Mouse (Mus musculus): ENCODE results near the gene Sash1.

Gene Sash1

DNA sequence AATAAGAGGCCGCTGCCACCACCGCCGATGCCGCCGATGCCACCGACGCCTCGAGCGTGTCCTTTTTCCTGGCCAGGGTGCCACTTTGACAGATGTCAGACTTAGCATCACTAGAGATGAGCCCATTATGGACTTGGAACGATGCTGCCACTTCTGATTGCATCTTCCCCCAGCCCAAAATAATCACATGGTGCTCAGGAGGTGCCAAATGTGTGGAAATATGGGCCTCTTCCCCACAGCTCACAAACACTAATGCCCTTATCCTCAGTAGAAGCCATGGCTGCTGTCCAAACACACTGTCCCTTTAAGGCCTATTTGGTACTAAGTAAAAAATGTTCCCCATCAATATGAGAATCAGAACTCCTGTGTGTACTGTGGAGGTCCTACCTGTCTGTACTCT lies 39.6 kb downstream of the Sash1 start:
- Histone ChIP-seq H3K27me3 (ENCODE audit: control insufficient read depth, insufficient read depth, low read length, poor library complexity, severe bottlenecking) (no peaks in the 10 kb centered on the region), H3K36me3 (ENCODE audit: control insufficient read depth, insufficient read depth, low read length, poor library complexity, severe bottlenecking) (no peaks in the 10 kb centered on the region)
- no peak for DNase-seq (ENCODE audit: low read depth, low spot score)

DNA sequence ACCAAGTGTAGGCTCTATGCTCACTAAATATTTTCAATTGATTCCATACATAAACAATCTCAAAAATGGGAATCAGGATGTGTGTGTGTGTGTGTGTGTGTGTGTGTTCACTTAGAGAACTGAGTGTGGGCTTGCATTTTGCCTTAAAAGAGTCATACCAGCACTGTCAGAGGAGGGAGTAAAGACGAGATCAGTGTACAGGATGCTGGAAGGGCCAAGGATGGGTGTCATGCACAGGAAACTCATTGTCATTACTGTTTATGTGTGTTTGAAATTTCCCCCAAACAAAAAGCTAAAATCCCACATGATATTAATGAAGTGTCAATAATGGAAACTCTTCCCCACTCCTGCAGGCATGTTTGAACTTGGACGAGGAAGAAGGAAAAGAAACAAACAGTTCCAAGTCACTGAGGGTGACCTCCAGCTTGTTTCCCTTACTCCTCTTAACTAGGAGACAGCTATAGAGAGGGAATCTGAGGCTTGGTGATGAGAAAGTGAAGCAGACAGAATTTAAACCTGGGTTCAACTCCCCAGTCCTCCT lies 40.6 kb downstream of the Sash1 start:
- Histone ChIP-seq H3K36me3 (ENCODE audit: control insufficient read depth, insufficient read depth, low read length, poor library complexity, severe bottlenecking) (no peaks in the 10 kb centered on the region), H3K27me3 (ENCODE audit: control insufficient read depth, insufficient read depth, low read length, poor library complexity, severe bottlenecking) (no peaks in the 10 kb centered on the region)
- DNase-seq (ENCODE audit: low read depth, low spot score) = no peak

DNA sequence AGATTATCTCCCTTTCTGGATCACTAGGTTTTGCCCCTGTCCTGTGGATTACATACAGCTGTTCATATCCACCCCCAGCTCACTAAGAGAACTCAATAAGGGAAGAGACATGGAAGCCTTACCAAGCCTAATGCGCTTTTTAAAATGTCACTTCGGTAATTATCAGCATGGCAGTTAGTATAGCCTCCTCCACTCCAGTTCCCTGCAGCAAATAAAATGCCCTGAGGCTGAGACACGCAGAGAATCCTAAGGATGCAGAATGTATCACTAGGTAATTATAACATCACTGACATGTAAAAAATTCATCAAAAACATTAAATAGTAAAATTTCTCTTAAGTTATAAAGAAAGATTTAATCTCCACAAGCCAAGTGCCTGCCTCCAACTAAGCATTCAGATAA lies 45.9 kb downstream of the Sash1 start:
- DNase-seq (ENCODE audit: low read depth, low spot score) = no peak
- H3K36me3 ChIP-seq (ENCODE audit: control insufficient read depth, insufficient read depth, low read length, poor library complexity, severe bottlenecking) = no peaks in the 10 kb centered on the region
- H3K27me3 ChIP-seq (ENCODE audit: control insufficient read depth, insufficient read depth, low read length, poor library complexity, severe bottlenecking) = no peaks in the 10 kb centered on the region

DNA sequence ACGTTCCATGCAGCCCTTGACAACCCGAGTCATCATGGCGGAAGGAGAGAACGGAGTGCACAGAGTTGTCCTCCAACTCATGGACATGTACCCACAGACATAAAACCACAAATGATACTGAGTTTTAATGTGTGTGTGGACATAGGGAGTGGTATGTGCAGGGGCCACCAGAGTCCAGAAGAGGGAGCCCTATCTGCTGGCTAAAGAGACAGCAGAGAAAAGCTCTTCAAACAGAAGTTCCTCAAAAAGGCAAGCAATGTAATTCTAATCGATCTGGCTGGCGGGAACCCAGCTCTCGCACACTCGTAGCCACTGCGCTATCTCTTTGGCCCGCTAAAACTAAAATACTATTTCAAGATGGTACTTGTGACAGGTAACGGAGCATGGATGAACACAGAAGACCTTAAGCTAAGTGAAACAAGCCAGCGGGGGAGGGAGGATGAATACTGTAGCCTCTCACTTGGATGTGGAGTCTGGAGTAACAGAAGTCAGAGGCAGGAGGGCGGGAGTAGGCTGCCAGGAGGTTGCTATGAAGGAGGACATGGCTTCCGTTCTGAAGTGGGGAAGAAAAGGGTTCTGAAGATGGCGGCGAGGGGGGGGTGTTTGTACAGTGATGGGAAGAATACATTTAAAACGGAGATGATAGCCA lies 51.9 kb downstream of the Sash1 start:
- DNase-seq (ENCODE audit: low read depth, low spot score) = peak; percentile 58
- Histone ChIP-seq H3K36me3 (ENCODE audit: control insufficient read depth, insufficient read depth, low read length, poor library complexity, severe bottlenecking) (no peaks in the 10 kb centered on the region), H3K27me3 (ENCODE audit: control insufficient read depth, insufficient read depth, low read length, poor library complexity, severe bottlenecking) (no peaks in the 10 kb centered on the region)

DNA sequence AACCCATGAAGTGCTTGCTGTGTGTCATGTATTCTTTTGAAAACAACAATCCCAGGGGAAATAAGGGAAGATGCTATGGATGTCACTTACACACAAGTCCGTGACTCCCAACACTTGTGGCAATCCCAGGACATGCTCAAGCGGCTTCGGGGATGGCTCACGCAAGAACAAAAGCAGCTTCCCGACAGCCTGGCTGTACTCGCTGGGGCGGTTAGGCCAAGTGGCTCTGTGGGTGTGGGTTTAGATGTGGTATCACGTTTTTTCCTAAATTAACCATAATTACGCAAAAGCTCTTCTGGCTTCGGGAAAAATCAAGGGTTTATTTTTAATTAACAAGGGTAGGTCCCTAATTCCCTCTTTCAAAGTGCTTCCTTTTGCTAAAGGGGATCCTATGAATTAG lies 59.6 kb downstream of the Sash1 start:
- H3K27me3 ChIP-seq (ENCODE audit: control insufficient read depth, insufficient read depth, low read length, poor library complexity, severe bottlenecking) = no peaks in the 10 kb centered on the region
- no peak for DNase-seq (ENCODE audit: low read depth, low spot score)
- H3K36me3 ChIP-seq (ENCODE audit: control insufficient read depth, insufficient read depth, low read length, poor library complexity, severe bottlenecking) = no peaks in the 10 kb centered on the region

DNA sequence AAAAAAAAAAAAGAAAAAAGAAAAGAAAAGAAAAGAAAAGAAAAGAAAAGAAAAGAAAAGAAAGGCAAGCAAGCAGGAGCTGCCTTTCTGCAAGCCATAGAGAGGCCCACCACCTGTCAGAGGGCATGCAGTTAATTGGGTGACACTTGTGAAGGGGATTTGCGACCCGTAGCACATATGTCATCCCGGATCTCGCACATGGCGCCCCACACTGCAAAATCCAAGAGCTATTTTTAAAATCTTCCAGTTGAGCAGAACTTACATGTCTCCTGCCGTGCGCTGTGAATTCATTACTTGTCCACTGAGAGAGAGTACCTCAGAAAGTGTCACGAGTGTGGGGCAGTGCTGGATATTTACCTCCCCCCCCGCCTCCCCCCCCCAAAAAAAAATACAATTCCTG lies 60.0 kb downstream of the Sash1 start:
- no peaks in the 10 kb centered on the region for H3K27me3 ChIP-seq (ENCODE audit: control insufficient read depth, insufficient read depth, low read length, poor library complexity, severe bottlenecking)
- H3K36me3 ChIP-seq (ENCODE audit: control insufficient read depth, insufficient read depth, low read length, poor library complexity, severe bottlenecking) = no peaks in the 10 kb centered on the region
- no peak for DNase-seq (ENCODE audit: low read depth, low spot score)

DNA sequence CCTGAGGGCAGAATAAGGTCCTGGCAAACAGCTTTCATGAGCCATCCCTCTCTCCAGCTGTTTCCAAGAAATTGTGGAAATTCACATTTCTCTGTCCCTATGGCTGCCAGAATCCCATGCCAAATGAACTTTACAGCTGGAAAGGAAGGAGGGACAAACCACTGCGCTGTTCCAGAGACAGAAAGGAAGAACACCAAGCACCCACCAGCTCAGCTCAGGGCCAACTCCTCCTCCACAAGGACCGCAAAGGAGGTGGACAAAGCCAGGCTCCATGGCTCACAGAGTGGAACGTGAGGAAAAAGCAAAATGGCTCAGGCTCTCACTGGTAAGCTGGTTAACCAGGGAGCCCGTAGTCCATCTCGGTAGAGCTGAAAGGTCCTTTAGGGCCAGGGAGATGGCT lies 67.8 kb downstream of the Sash1 start:
- no peak for DNase-seq (ENCODE audit: low read depth, low spot score)
- Histone ChIP-seq H3K36me3 (ENCODE audit: control insufficient read depth, insufficient read depth, low read length, poor library complexity, severe bottlenecking) (no peaks in the 10 kb centered on the region), H3K27me3 (ENCODE audit: control insufficient read depth, insufficient read depth, low read length, poor library complexity, severe bottlenecking) (no peaks in the 10 kb centered on the region)

DNA sequence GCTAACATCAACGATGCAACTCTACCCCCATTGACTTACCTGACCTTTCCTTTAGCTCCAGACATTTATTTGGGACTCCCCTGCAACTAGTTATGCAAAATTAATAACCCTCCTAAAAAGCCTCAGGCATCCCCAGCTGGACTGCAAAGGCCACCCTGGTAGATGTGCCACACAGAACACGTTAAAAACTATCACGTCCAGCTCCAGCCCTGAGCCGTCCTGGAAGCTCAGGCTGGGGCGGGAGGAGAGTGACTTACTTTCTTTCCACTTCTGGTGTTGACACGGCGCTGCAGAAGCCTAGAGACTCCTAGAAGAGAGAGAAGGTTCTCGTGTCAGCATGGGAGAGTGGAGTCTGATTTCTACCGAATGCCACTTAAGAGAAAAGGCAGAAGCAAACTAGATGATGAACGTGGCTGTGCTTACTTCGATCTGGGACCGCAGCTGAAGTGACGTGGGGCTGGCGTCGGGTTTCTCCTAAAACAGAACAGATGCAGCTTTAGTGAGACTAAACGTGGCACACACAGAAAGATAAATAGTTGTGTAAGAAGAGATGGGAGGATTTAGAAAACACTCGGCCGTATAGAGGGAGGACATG lies 71.8 kb downstream of the Sash1 start:
- H3K36me3 ChIP-seq (ENCODE audit: control insufficient read depth, insufficient read depth, low read length, poor library complexity, severe bottlenecking) = no peaks in the 10 kb centered on the region
- no peaks in the 10 kb centered on the region for H3K27me3 ChIP-seq (ENCODE audit: control insufficient read depth, insufficient read depth, low read length, poor library complexity, severe bottlenecking)
- no peak for DNase-seq (ENCODE audit: low read depth, low spot score)

DNA sequence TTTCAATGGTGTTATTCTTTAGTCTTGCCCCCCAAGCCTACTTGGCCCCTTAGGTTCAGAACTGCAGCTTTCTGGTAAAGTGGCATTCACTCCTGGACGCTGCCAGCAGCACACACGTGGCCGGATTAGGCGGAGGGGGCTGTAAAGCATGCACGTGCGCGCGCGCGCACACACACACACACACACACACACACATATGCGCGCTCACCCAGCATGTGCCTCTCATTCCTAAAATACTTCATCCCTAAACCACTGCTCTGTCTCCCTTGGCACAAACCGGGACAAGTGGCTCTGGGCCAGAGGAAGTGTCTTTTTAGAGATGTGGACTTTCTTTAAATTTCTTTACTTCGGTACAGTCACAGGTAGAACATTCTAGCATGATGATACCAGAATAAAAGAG lies 72.6 kb downstream of the Sash1 start:
- H3K36me3 ChIP-seq (ENCODE audit: control insufficient read depth, insufficient read depth, low read length, poor library complexity, severe bottlenecking) = no peaks in the 10 kb centered on the region
- DNase-seq (ENCODE audit: low read depth, low spot score) = no peak

DNA sequence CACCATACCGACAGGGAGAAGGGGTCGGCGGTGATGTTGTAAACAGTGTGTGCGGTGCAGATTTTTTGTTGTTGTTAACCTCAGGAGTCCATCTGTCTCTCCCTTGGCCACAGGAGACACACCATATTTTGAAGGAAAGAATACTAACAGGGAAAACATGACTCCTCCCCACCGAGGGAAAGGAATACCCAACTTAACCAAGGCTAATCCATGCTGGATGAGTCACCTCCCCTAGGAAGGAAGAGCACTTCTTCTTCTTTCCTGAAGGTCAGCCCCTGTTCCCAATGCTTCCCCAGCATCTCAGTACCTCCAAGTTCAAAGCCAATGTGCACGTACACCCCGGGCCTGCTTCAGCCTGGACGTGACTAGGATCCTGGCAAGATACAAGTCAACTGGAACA lies 73.1 kb downstream of the Sash1 start:
- no peaks in the 10 kb centered on the region for H3K36me3 ChIP-seq (ENCODE audit: control insufficient read depth, insufficient read depth, low read length, poor library complexity, severe bottlenecking)
- no peaks in the 10 kb centered on the region for H3K27me3 ChIP-seq (ENCODE audit: control insufficient read depth, insufficient read depth, low read length, poor library complexity, severe bottlenecking)
- no peak for DNase-seq (ENCODE audit: low read depth, low spot score)

More for the DNA sequence above, 72.6 kb downstream of the Sash1 start:
- H3K27me3 ChIP-seq (ENCODE audit: control insufficient read depth, insufficient read depth, low read length, poor library complexity, severe bottlenecking) = no peaks in the 10 kb centered on the region

DNA sequence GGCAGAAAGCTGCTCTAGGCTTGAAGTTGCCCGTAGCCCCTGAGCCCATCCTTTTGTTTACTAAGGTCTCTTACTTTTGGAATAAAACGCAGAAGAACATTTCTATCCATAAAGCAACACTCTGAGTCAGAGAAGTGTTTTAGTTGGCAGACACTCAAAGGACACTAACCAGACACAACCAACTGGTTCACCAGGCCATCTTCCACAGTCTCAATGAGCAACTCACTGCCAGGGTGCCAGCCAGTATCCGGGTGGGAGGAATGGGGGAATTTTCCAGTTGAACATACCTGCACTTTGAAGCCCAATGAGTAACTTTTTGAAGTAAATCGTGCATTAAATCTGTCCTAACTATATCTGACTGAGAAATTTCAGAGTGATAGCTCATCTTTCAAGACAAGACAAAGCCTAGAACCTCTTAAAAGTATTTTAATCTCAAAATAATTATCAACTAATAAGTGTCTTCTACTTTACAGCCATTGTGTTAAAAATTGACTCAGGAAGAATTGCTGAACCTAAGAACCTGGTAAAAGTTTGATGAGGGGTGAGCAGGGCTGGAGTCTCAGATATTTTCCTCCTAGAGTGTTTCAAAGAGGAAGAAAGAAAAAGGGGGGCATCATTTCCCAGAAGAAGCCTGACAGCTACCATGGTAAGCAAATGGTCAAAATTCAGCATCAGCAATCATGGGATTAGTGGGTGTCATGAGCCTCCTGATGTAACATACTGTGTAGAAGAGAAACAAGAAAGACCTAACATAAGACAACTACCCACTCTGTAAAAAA lies 74.4 kb downstream of the Sash1 start:
- Histone ChIP-seq H3K36me3 (ENCODE audit: control insufficient read depth, insufficient read depth, low read length, poor library complexity, severe bottlenecking) (no peaks in the 10 kb centered on the region), H3K27me3 (ENCODE audit: control insufficient read depth, insufficient read depth, low read length, poor library complexity, severe bottlenecking) (no peaks in the 10 kb centered on the region)
- DNase-seq (ENCODE audit: low read depth, low spot score) = no peak

DNA sequence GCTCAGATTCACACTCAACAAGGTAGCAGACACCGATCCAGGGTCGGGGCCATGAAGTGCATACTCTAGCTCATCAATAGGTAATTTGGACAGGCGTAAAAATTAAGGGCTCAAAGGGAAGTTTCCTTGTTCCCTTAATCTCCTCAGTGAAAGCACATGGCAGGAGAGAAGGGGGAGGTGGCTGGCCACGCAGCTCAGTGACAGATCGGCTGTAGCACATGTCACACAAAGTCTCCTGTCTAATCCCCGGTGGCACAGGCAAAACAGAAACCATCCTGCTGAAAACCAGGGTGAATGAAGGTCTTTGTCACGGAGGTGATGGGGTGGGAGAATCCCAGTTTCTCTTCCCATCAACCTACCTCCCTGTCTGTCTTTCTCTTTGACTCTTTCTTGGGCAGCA lies 75.4 kb downstream of the Sash1 start:
- Histone ChIP-seq H3K27me3 (ENCODE audit: control insufficient read depth, insufficient read depth, low read length, poor library complexity, severe bottlenecking) (no peaks in the 10 kb centered on the region), H3K36me3 (ENCODE audit: control insufficient read depth, insufficient read depth, low read length, poor library complexity, severe bottlenecking) (no peaks in the 10 kb centered on the region)
- no peak for DNase-seq (ENCODE audit: low read depth, low spot score)

DNA sequence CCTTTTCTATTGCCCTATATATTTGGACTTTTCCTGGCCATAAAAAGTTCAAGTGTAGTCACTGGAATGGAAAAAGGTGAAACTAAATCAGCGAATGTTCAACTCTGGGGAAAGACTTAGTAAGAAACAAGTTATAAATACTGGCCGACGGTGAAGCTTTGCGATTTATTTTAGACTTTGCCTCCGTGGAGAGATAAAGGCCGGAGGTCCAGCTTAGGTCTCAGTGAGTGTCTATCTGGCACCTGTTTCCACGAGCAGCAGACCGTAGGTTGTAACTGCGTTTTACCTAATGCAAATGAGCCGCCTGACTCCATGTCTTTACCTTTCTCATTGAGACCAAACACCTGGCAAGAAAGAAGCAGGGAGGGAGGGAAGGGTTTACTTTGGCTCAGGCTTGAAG lies 77.5 kb downstream of the Sash1 start:
- DNase-seq (ENCODE audit: low read depth, low spot score) = no peak
- no peaks in the 10 kb centered on the region for H3K36me3 ChIP-seq (ENCODE audit: control insufficient read depth, insufficient read depth, low read length, poor library complexity, severe bottlenecking)

DNA sequence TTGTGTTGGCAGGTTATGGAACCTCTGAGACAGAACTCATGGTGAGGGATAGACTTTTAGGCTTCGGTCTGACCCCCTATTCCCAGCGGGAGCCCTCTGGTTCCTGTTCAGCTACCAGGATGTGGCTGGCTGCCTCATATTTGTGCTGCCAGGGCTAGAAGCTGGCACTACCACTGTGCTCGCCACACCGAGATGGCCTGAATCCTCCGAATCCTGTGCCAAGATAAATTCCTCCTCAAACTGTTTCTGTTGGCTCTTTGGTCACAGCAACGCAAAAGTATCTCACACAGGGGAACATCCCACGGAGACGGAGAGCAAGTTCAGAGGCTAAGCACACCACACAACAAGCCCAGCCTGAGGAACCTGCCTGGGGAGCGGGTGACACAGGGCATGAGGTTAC lies 78.3 kb downstream of the Sash1 start:
- DNase-seq (ENCODE audit: low read depth, low spot score) = no peak
- H3K27me3 ChIP-seq (ENCODE audit: control insufficient read depth, insufficient read depth, low read length, poor library complexity, severe bottlenecking) = no peaks in the 10 kb centered on the region
- H3K36me3 ChIP-seq (ENCODE audit: control insufficient read depth, insufficient read depth, low read length, poor library complexity, severe bottlenecking) = no peaks in the 10 kb centered on the region

More for the DNA sequence above, 77.5 kb downstream of the Sash1 start:
- no peaks in the 10 kb centered on the region for H3K27me3 ChIP-seq (ENCODE audit: control insufficient read depth, insufficient read depth, low read length, poor library complexity, severe bottlenecking)

DNA sequence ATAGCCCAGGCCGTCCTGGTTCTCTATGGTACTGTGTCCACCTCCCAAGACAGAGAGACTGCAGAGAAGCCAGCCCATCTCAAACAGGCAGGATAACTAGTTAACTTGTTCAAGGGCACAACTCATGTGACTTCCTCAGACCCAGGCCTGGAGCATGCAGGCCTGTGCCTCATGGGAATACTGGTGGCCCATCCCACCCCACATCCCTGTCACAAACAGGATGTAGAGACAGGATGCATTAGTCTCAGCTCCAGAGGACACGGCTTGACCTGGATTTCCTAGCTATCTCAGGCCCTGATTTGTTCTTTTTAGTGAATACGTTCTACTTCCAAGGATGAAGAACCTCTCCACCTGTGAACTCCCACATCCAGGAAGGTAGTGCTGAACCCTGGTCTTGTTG lies 80.5 kb downstream of the Sash1 start:
- DNase-seq (ENCODE audit: low read depth, low spot score) = no peak
- Histone ChIP-seq H3K36me3 (ENCODE audit: control insufficient read depth, insufficient read depth, low read length, poor library complexity, severe bottlenecking) (no peaks in the 10 kb centered on the region), H3K27me3 (ENCODE audit: control insufficient read depth, insufficient read depth, low read length, poor library complexity, severe bottlenecking) (no peaks in the 10 kb centered on the region)

All from splenic B cell, adult 2 months (primary cell).